Mouse (Mus musculus): ENCODE results near the gene P2ry2. TPM values are rescaled to one million over a fixed set of nuclear protein-coding genes. Genes with fewer than 3 reads are reported as not detected.

The P2ry2 gene
- polyA plus RNA-seq, 1 experiment, result 4.5 TPM

DNA sequence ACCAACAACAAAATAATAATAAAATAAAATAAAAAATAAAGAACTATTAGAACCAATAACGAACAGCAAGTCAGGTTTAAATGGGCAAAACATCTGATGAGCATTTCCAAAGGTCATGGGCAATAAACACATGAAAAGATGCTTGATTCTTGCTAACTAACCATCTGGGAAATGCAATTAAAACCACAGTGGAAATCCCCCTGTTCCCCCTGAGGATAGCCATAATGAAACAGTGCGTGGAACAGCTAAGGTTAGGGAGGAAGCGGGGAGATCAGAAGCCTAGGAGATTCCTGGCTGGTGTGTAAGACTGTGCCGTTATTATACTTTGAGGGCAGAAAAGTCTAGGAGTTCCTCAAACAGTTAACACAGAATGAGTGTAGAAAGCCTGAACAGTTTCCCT lies 44.6 kb upstream of the P2ry2 start:
- no peaks in the 10 kb centered on the region for H3K79me2 ChIP-seq (ENCODE audit: control insufficient read depth, insufficient read depth)
- no peak overlapping the region for H3K4me3 ChIP-seq (ENCODE audit: insufficient read depth, poor library complexity, severe bottlenecking)
- no peaks in the 10 kb centered on the region for H3K36me3 ChIP-seq (ENCODE audit: control insufficient read depth, insufficient read depth)
- TF ChIP-seq CTCF (IDR thresholded peaks at IDR 0.05; ENCODE audit: control insufficient read depth, insufficient read depth, insufficient read length) (no peak), FOSL1 (IDR thresholded peaks at IDR 0.05; ENCODE audit: insufficient read depth, low read length, poor library complexity, severe bottlenecking) (no peak), CEBPB (IDR thresholded peaks at IDR 0.05; ENCODE audit: low read depth) (no peak), MYOD1 (IDR thresholded peaks at IDR 0.05; ENCODE audit: control insufficient read depth, insufficient read length, low read depth) (no peak), MYOG (IDR thresholded peaks at IDR 0.05; ENCODE audit: control insufficient read depth, extremely low read depth, insufficient read length) (no peak), MAX (IDR thresholded peaks at IDR 0.05) (no peak), USF1 (IDR thresholded peaks at IDR 0.05; ENCODE audit: low read depth) (no peak)
- H3ac ChIP-seq (ENCODE audit: control insufficient read depth, insufficient read length, low read depth), result no peak overlapping the region
- H3K79me3 ChIP-seq (ENCODE audit: low read depth), result no peaks in the 10 kb centered on the region
- no peaks in the 10 kb centered on the region for H3K27me3 ChIP-seq (ENCODE audit: control insufficient read depth, insufficient read depth, insufficient read length)

DNA sequence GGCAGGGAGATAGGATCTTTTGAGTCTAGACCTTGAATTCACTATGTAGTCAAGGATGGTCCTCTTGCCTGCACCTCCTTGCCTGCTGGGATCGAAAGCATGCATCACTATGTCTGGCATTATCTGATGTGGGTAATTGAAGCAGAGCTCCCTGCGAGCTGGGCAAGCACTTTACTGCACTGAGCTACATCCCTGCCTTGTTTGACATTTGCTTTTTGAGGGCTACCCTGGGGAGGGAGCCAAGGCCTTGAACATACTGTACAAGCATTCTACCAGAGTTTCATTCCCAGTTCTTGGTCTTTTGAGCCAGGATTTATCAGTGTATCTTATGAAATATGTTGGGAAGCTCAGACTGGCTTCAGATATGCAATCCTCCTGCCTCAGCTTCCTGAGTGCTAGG lies 40.5 kb upstream of the P2ry2 start:
- no peak for TF ChIP-seq MYOD1 (IDR thresholded peaks at IDR 0.05; ENCODE audit: control insufficient read depth, insufficient read length, low read depth)
- no peak for TF ChIP-seq MAX (IDR thresholded peaks at IDR 0.05)
- TF ChIP-seq MYOG (IDR thresholded peaks at IDR 0.05; ENCODE audit: control insufficient read depth, extremely low read depth, insufficient read length), result no peak
- TF ChIP-seq CTCF (IDR thresholded peaks at IDR 0.05; ENCODE audit: control insufficient read depth, insufficient read depth, insufficient read length), result no peak
- TF ChIP-seq CEBPB (IDR thresholded peaks at IDR 0.05; ENCODE audit: low read depth), result no peak
- TF ChIP-seq FOSL1 (IDR thresholded peaks at IDR 0.05; ENCODE audit: insufficient read depth, low read length, poor library complexity, severe bottlenecking), result no peak
- TF ChIP-seq USF1 (IDR thresholded peaks at IDR 0.05; ENCODE audit: low read depth), result no peak
- Histone ChIP-seq H3K36me3 (ENCODE audit: control insufficient read depth, insufficient read depth) (no peaks in the 10 kb centered on the region), H3ac (ENCODE audit: control insufficient read depth, insufficient read length, low read depth) (no peak overlapping the region)

DNA sequence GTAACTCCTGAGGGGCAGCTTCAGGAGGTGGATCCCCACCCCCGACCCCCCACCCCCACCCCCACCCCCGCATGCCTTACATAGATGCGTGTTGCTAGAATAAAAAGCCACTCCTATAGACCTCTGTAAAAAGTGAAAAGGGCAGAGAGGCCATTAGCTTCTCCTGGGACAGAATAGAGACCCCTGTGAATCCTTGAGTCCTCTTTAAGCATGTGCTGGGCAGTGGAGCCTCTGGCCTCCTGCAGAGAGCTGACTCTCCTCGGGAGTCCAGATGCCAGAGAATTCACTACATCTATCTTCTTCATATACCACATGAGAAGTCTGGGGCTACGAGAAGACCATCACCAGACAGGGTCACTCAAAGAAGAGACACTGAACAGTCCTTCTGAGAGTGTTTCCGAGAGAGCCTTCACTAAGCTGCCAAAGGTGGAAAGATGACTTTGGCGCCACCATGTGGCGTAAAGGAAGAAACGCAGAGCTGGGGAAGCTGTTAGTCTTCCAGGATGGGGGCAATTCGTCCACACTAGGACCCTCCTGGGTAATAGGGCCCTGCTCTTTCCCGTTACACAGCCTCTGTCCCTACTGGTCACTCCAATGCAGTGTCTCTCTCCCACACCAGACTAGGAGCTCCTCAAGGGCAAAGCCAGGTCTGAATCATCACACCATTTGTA lies 39.0 kb upstream of the P2ry2 start:
- no peaks in the 10 kb centered on the region for H3K36me3 ChIP-seq (ENCODE audit: control insufficient read depth, insufficient read depth)
- H3K79me2 ChIP-seq (ENCODE audit: control insufficient read depth, insufficient read depth), result no peaks in the 10 kb centered on the region
- H3ac ChIP-seq (ENCODE audit: control insufficient read depth, insufficient read length, low read depth), result no peak overlapping the region
- TF ChIP-seq USF1 (IDR thresholded peaks at IDR 0.05; ENCODE audit: low read depth) (no peak), CTCF (IDR thresholded peaks at IDR 0.05; ENCODE audit: control insufficient read depth, insufficient read depth, insufficient read length) (peak; percentile 52)
- H3K4me3 ChIP-seq (ENCODE audit: insufficient read depth, poor library complexity, severe bottlenecking), result no peak overlapping the region
- no peaks in the 10 kb centered on the region for H3K79me3 ChIP-seq (ENCODE audit: low read depth)
- H3K27me3 ChIP-seq (ENCODE audit: control insufficient read depth, insufficient read depth, insufficient read length), result no peaks in the 10 kb centered on the region

More for the DNA sequence above, 40.5 kb upstream of the P2ry2 start:
- Histone ChIP-seq H3K27me3 (ENCODE audit: control insufficient read depth, insufficient read depth, insufficient read length) (no peaks in the 10 kb centered on the region), H3K4me3 (ENCODE audit: insufficient read depth, poor library complexity, severe bottlenecking) (no peak overlapping the region), H3K79me3 (ENCODE audit: low read depth) (no peaks in the 10 kb centered on the region), H3K79me2 (ENCODE audit: control insufficient read depth, insufficient read depth) (no peaks in the 10 kb centered on the region)

DNA sequence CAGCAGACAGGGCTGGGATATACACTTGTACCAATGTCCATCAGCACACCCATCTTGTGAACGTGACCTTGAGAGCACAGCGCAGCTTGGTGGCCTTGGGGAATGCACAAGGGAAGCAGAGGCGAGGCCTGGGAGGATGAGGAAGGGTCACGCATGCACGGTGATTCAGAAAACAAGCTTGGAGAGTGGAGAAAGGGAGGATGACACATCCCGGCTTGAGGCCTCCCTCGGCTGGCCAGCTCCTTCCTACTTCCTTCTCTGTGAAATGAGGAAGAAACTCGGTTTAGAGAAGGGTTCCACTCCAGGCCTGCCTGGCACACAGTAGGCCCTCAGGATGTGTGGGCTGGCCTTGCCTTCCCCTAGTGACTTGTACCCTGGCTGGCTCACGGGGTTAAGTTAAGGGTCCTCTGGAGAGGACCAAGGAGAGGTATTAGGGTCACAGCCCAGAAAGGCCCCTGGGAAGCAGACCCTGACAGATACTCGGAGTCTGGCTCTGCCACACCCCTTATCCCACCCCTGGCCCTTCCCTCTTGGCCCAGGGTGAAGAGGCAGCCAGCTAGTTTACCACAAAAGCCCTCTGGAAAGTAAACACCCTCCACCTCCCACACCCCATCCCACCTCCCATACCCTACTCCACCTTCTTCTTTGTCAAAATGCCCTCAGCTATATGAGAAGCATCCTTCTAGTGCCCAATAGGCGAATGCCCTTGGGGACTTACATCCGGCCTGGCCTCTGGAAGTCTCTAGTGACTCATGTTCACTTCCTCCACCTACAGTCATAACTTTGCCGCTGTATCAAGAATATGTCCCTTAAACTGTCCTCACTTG lies 38.3 kb upstream of the P2ry2 start:
- Histone ChIP-seq H3K27me3 (ENCODE audit: control insufficient read depth, insufficient read depth, insufficient read length) (no peaks in the 10 kb centered on the region), H3K79me2 (ENCODE audit: control insufficient read depth, insufficient read depth) (no peaks in the 10 kb centered on the region), H3K4me3 (ENCODE audit: insufficient read depth, poor library complexity, severe bottlenecking) (no peak overlapping the region), H3K36me3 (ENCODE audit: control insufficient read depth, insufficient read depth) (no peaks in the 10 kb centered on the region), H3ac (ENCODE audit: control insufficient read depth, insufficient read length, low read depth) (no peak overlapping the region), H3K79me3 (ENCODE audit: low read depth) (no peaks in the 10 kb centered on the region)
- TF ChIP-seq MAX (IDR thresholded peaks at IDR 0.05), result no peak
- no peak for TF ChIP-seq MYOD1 (IDR thresholded peaks at IDR 0.05; ENCODE audit: control insufficient read depth, insufficient read length, low read depth)
- TF ChIP-seq MYOG (IDR thresholded peaks at IDR 0.05; ENCODE audit: control insufficient read depth, extremely low read depth, insufficient read length), result no peak
- no peak for TF ChIP-seq USF1 (IDR thresholded peaks at IDR 0.05; ENCODE audit: low read depth)
- no peak for TF ChIP-seq CEBPB (IDR thresholded peaks at IDR 0.05; ENCODE audit: low read depth)
- no peak for TF ChIP-seq CTCF (IDR thresholded peaks at IDR 0.05; ENCODE audit: control insufficient read depth, insufficient read depth, insufficient read length)
- no peak for TF ChIP-seq FOSL1 (IDR thresholded peaks at IDR 0.05; ENCODE audit: insufficient read depth, low read length, poor library complexity, severe bottlenecking)

DNA sequence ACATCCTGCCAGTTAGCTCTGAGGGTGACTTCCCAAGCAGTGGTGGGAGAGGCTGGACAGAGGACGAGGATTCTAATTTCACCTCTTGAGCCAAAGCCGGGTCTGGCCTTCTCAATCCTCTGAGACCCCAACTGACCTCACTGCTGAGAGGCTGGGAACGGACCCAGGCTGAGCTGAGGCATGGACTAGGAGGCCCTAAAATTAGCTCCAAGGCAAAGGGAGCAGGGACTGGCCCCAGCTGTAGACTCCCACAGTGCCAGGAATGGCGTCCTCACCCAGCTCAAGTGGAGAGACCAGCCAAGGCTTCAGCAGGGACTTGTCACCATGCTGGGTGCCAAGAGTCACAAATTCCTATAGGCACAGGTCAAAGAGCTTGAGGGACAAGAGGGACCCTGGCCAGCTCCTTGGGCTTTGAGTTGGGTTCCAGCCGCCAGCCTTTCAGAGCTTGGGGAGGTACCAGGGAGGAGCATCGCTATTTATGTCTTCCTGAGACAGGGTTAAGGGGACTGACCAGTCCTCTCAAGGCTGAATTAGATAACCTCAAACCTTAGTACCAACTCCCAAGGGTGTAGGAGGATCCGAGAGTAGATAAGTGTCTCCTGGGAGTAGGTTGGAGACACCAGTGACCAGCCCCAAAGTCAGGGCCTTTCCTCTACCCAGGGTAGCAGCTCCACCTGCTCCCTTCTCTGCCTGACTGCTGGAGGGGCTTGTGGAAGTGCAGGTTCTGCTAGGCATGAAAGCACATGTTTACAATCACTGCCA lies 36.8 kb upstream of the P2ry2 start:
- Histone ChIP-seq H3K36me3 (ENCODE audit: control insufficient read depth, insufficient read depth) (no peaks in the 10 kb centered on the region), H3K27me3 (ENCODE audit: control insufficient read depth, insufficient read depth, insufficient read length) (no peaks in the 10 kb centered on the region), H3K4me3 (ENCODE audit: insufficient read depth, poor library complexity, severe bottlenecking) (no peak overlapping the region), H3K79me3 (ENCODE audit: low read depth) (no peaks in the 10 kb centered on the region), H3ac (ENCODE audit: control insufficient read depth, insufficient read length, low read depth) (no peak overlapping the region), H3K79me2 (ENCODE audit: control insufficient read depth, insufficient read depth) (no peaks in the 10 kb centered on the region)
- TF ChIP-seq MYOG (IDR thresholded peaks at IDR 0.05; ENCODE audit: control insufficient read depth, extremely low read depth, insufficient read length), result no peak
- TF ChIP-seq MYOD1 (IDR thresholded peaks at IDR 0.05; ENCODE audit: control insufficient read depth, insufficient read length, low read depth), result no peak
- no peak for TF ChIP-seq FOSL1 (IDR thresholded peaks at IDR 0.05; ENCODE audit: insufficient read depth, low read length, poor library complexity, severe bottlenecking)
- no peak for TF ChIP-seq CTCF (IDR thresholded peaks at IDR 0.05; ENCODE audit: control insufficient read depth, insufficient read depth, insufficient read length)
- TF ChIP-seq MAX (IDR thresholded peaks at IDR 0.05), result no peak
- TF ChIP-seq CEBPB (IDR thresholded peaks at IDR 0.05; ENCODE audit: low read depth), result no peak
- no peak for TF ChIP-seq USF1 (IDR thresholded peaks at IDR 0.05; ENCODE audit: low read depth)

All from C2C12 (cell line).